Mouse (Mus musculus): ENCODE data around the gene Sys1.

Sys1 gene

GRCm38 (mm10) chr2:164433278-164433895, 23.4 kb upstream of the Sys1 start:
- in situ Hi-C loops (cut with MseI, MboI), result no loop called here

DNA sequence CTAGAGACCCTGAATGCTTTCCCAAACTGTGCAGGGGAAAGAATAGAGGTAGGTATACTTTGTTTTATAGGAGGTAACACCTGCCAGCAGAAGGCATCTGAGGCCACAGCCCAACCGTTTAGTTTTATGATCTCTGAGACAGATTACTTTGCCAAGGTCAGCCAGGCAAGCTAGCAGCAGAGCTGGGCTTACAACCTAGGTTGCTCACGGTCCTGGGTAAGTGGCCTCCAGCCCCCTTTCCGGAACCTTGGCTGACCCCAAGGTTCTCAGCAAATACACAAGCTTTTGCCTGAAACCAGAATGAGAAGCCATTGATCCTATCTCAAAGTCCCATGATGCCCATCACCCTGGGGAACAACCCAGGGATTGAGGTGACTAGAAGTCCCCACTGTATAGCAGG, 22.1 kb upstream of the Sys1 start:
- in situ Hi-C loops (cut with MseI, MboI), result no loop called here

GRCm38 (mm10) chr2:164435216-164436090, 21.3 kb upstream of the Sys1 start:
- in situ Hi-C loops (cut with MseI, MboI), result no loop called here

GRCm38 (mm10) chr2:164436215-164436913, 20.4 kb upstream of the Sys1 start:
- in situ Hi-C loops (cut with MseI, MboI), result no loop called here

DNA sequence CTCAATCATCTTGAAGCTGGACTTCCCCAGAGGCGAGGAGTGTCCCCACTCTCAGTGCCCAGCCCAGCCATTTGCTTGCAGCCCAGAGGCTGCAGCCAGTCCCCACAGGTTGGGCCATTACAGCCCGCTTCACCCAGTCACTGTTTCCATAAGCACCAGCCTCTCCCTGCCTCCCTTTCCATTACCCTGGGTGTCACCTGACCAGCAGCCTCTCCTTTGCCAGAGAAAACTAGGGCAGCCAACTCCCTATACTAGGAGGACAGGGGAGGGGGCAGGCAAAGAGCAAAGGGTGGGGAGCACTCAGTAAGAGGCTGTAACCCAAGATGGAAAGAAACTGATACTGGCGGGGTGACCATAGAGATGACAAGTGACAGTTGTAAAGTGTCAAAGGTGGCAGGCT, 19.8 kb upstream of the Sys1 start:
- in situ Hi-C loops (cut with MseI, MboI), result no loop called here

DNA sequence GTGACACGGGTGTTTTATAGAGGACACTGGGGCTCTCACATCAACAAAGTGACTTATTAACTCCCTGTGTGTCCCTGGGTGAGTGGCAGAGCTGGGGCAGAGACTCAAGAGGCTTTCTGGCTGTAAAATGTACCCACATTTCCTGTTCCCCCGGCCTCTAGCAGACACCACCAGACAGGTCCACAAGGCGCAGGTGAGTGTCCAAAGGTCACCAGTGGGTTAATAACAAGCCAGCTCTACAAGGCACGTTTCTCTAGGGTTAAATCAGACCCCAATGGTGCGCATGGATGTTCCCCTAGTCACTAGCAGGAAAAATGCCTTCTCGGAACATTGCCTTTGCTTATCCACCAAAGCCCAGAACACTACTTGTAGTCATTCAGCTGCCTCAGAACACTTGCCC, 19.1 kb upstream of the Sys1 start:
- in situ Hi-C loops (cut with MseI, MboI), result no loop called here

DNA sequence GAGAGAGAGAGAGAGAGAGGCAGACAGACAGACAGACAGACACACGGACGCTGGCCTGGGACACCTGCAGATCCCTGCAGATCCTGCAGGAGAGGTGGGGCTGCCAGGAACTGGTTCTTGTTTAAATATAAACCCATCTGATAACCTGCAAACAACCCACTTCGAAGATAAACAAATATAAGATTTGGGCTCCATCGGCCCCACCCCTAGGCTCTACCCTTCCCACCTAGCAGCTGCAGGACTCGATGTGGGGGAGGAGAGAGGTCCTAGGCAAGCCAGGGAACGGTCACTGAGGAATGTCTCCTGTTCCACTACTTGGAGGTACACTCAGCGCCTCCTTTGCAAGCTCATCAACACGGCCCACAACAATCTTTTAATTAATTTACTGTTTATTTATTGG, 18.5 kb upstream of the Sys1 start:
- in situ Hi-C loops (cut with MseI, MboI), result no loop called here

- in situ Hi-C loops (cut with MseI, MboI), result no loop called here
These were observed 17.8 kb upstream of the Sys1 start for GRCm38 (mm10) chr2:164439001-164439421.

- in situ Hi-C loops (cut with MseI, MboI), result no loop called here
These were observed 16.4 kb upstream of the Sys1 start for GRCm38 (mm10) chr2:164440314-164440713.

- in situ Hi-C loops (cut with MseI, MboI), result no loop called here
These were observed 15.6 kb upstream of the Sys1 start for GRCm38 (mm10) chr2:164441155-164441554.

DNA sequence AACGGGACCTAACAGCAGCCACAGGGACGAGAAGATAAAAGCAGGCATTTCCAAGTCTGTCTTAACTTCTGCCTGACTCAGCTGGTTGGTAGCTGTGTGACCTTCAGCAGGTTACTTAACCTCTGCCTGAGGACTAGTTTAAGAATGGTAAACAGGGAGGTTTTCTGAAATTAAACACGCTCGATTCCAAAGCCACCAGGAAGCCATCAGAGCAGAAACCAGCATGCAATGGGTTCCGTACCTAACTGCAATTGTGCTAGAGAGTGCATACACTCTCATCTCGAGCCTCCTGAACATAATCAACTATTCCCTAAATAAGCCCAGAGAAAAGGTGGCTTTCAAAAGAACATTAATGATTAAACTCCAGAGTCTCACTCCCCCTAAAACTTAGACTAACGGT, 15.0 kb upstream of the Sys1 start:
- in situ Hi-C loops (cut with MseI, MboI), result no loop called here

DNA sequence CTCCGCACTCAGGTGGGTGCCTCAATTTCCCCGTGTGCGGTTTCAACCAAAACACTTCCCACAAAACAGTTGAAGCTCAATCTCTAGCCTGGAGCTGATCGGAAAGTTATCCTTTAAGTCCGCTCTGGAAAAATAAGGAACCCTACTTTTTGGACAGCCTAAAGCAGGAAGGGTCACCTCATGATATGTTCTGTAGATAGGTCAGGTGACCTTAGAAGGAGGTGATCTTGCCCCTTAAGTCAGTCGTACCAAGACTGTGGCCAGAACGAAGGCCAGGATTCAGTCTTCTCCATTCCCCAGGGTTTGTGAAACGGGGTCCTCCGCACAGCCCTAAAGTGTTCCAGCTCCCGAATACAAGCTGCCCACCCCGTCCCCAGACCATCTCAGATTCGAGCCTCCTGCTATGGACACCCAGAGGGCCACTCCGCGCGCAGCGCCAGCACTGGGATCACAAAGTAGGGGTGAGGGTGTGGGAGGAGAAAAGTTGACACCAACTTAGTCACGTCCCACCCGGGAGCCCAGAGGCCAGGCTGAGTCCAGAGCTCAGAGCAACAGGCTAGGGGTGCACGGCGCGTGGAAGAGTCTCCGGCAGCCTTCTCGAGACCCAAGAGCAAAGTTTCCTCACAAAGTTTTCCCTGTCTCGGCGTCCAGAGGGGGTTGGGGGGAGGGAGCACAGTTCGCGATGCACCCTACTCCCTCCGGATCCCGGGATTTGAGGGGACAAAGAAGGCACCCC, 14.3 kb upstream of the Sys1 start:
- in situ Hi-C loops (cut with MseI, MboI), result no loop called here

DNA sequence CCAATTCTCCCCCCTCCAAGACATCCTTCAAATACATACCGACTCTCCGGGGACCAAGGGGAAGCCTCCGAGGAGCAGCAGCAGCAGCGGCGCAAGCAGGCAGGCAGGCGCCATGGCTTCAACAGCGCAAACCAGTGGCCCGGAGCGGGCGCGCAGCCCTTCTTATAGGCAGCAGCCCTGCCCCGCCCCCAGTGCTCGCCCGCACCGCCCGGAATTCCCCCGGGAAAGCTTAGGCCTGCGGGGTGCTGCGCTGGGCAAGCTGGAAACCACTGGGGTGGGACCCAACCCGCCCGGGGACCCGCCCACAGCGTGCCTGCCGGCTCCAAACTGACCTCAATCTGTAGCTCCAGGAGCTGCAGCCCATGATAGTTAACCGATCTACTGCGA, 13.7 kb upstream of the Sys1 start:
- in situ Hi-C loops (cut with MseI, MboI), result no loop called here

- in situ Hi-C loops (cut with MseI, MboI), result no loop called here
These were observed 13.2 kb upstream of the Sys1 start, which contains the start of gene Sdc4 for GRCm38 (mm10) chr2:164443460-164444000. Sdc4 (minus strand) TSS chr2:164443887.

DNA sequence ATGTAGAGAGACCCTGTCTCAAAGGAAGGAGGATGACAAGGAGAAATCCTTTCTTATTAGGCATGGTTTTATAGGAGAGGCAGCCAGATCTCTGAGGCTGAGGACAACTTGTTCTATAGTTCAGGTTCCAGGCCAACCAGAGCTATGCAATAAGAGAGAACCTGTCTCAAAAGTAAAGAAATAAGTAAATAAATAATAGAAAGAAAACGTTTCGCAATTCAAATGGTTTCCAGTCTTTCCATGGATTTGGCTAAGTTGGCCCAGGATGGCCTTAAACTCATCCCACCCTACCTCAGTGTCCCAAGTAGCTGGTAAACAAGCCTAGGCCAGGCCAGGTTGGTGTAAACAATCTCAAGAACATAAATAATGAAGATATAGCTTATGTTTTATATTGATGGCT, 12.1 kb upstream of the Sys1 start:
- in situ Hi-C loops (cut with MseI, MboI), result no loop called here

DNA sequence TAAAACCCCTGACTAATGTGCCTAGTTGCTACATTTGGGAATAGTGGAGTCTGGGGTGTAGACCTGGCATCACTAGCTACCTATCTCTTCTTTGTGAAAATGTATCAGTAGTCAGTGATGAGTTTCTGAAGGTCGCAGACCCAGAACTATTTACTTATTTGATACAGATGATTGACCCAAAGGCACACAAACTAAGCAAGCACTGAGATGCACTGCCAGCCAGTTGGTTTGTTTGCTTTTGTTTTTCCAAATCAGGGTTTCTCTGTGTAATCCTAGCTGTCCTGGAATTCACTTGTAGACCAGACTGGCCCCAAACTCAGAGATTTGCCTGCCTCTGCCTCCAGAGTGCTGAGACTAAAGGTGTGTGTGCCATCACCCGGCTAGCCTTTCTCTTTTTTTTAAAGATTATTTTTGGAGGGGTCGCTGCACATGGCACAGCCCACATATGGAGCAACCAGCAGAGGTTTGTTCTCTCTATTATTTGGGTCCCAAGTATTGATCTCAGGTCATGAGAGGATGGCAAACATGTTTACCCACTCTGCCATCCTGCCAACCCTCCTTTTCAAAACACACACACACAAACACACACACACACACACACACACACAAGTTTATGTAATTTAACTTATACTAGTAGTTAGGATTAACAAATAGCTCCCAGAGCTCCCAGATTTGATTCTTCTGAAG, 11.2 kb upstream of the Sys1 start:
- in situ Hi-C loops (cut with MseI, MboI), result no loop called here

DNA sequence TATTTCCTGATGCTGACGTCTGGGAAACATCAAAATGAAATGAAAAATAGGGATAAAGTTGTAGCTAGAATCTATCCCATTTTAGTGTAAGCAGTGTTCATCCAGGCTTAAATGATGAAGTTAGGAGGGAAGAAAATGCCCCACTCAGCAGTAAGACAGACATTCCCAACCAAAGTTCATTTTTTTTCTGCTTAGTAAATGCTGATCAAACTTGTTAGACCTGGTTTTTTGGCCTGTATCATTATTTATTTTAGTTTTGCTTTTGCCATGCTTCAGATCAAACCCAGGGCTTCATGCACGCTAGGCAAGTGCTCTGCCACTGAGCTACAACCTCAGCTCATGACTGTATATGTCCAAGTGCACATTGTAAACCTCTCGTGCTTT, 10.7 kb upstream of the Sys1 start:
- in situ Hi-C loops (cut with MseI, MboI), result no loop called here

GRCm38 (mm10) chr2:164448140-164448539, 8.6 kb upstream of the Sys1 start:
- in situ Hi-C loops (cut with MseI, MboI), result no loop called here

DNA sequence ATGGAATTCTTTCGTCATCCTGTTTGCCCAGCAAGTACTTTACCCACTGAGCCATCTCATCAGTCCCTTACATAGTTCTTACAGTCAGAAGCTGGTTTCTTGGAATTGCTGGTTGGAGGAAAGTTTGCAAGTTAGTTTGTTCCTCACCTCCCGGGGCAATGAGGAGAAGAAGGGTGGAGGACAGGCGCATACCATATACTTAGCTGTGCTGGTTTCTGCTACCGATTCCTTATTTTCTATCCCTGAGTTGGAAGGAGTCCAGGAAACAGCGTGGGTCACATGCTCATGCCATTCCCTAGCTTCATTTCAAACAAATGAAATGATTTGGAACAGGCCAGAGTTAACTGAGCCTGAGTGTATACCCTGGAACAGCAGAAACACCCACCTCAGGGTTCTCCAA, 7.8 kb upstream of the Sys1 start:
- in situ Hi-C loops (cut with MseI, MboI), result no loop called here

DNA sequence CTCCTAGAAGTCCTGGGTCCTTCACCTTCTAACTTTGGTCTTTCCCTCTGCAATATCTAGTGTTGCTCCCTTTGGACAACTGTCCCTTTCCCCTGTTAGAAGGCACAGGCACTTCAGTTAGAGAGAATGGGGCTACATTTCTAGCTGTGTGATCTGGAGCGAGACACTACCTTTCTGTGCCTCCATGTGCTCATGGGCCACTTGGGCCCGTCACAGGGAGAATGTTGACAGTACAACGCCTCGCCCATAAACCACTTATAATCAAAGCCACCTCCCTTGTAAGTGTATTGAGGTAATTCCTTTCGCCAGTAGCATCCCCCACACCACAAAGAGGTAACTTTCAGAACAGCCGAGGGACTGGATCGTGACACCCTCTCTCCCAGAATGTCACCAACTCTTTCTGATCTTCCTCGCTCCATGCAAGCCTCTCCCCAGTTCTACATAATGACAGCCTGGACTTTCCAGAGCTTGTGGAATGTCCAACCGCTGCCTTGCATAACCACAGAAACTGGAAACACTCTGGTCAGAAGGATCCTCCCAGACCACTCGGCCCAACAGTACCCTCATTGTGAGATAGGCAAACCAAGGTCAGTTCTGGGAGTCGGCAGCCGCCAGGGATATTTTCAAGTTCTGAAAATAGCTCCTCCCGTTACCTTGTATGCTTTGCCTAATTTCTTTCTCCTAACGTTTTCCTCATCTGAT, 7.3 kb upstream of the Sys1 start:
- in situ Hi-C loops (cut with MseI, MboI), result no loop called here
